In the genomic region with DNA sequence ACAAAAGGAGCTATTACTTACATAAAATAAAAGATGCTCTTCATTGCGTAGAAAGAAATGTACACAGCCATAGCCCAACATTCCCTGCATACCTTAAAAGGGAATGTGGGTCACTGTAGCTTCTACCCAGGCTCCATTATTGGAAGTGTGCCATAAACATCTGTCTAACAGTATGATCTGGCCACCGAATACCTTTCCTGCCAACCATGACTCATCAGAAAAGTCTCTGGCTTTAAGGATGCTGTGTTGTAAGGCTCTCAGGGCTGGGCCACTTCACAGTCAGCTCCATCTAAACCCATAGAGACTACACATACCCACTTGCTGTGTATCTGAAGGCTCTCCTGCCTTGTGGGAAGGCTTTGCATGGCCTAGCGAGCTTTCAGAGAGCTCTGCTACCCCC, we compare ENCODE assay signal across 22 mouse cellular contexts.
DNase-seq lines count a peak whose midpoint lies in the region; ATAC-seq lines count a peak whose summit lies in the region.
"Had no signal": no experiment of that assay in that cellular context is flagged by ENCODE, and none has a peak within 500 bp of the region (broad histone marks: within the 10 kb centered on the region; RNA-seq: fewer than 3 reads in every experiment).

No protein-coding gene starts in this region.

- H3K36me3 ChIP-seq in lung, embryonic 16.5 days (ENCODE audit: control insufficient read depth, insufficient read depth, low read length) = no peaks in the 10 kb centered on the region
- H3K36me3 ChIP-seq: embryonic facial prominence, embryonic 12.5 days; hindbrain, embryonic 12.5 days; limb, embryonic 12.5 days; midbrain, embryonic 12.5 days had no signal

- WGBS in lung, embryonic 16.5 days = 33% methylated on average over 3 of the region's 3 CpGs

- H3K9ac ChIP-seq in lung, embryonic 16.5 days (ENCODE audit: low read length) = no peak overlapping the region
- H3K9ac ChIP-seq: embryonic facial prominence, embryonic 12.5 days; hindbrain, embryonic 12.5 days; limb, embryonic 12.5 days; midbrain, embryonic 12.5 days had no signal

- H3K27ac ChIP-seq in lung, embryonic 16.5 days (ENCODE audit: low read length) = no peak overlapping the region
- H3K27ac ChIP-seq: embryonic facial prominence, embryonic 12.5 days; hindbrain, embryonic 12.5 days; kidney, postnatal 0 days; left cerebral cortex, adult 2 months; limb, embryonic 12.5 days; macrophage; midbrain, embryonic 12.5 days had no signal

- H3K4me2 ChIP-seq in lung, embryonic 16.5 days (ENCODE audit: low read depth, low read length) = no peak overlapping the region
- H3K4me2 ChIP-seq: embryonic facial prominence, embryonic 12.5 days; hindbrain, embryonic 12.5 days; limb, embryonic 12.5 days; midbrain, embryonic 12.5 days had no signal

- H3K27me3 ChIP-seq in lung, embryonic 16.5 days (ENCODE audit: control insufficient read depth, insufficient read depth, low read depth, low read length) = no peaks in the 10 kb centered on the region
- H3K27me3 ChIP-seq: embryonic facial prominence, embryonic 12.5 days; hindbrain, embryonic 12.5 days; limb, embryonic 12.5 days; midbrain, embryonic 12.5 days had no signal

- ATAC-seq in lung, embryonic 16.5 days (ENCODE audit: low read depth) = peak; percentile 41; the same call in 1 of the 2 replicates
- 0 out of 2 replicates have a peak, but pooled peaks have one; percentile 29 for ATAC-seq in common myeloid progenitor, adult 5-6 weeks (replicated peaks; ENCODE audit: low read depth, poor library complexity, severe bottlenecking)
- ATAC-seq: forebrain, embryonic 14.5 days; intestine, postnatal 0 days had no signal

- H3K4me1 ChIP-seq in lung, embryonic 16.5 days (replicated peaks; ENCODE audit: control insufficient read depth, insufficient read depth, low read length) = no peaks in the 10 kb centered on the region
- H3K4me1 ChIP-seq: embryonic facial prominence, embryonic 12.5 days; hindbrain, embryonic 12.5 days; midbrain, embryonic 12.5 days had no signal

- H3K9me3 ChIP-seq in lung, embryonic 16.5 days (ENCODE audit: control insufficient read depth, low read length) = no peaks in the 10 kb centered on the region
- H3K9me3 ChIP-seq: embryonic facial prominence, embryonic 12.5 days; hindbrain, embryonic 12.5 days; limb, embryonic 12.5 days; midbrain, embryonic 12.5 days had no signal

- DNase-seq in adrenal gland, adult 2 months = peak; percentile 6
- DNase-seq in adrenal gland, postnatal 10 days = no peak
- no peak for DNase-seq in lung, postnatal 14 days
- no peak for DNase-seq in layer of hippocampus, adult 9-10 months (ENCODE audit: low spot score)
- no peak for DNase-seq in cerebellum, postnatal 10 days
- no peak for DNase-seq in spleen, postnatal 14 days (ENCODE audit: low spot score in 2 of 2)
- DNase-seq: cerebellum, adult 11 months; cerebellum, postnatal 36 days; gastrocnemius, postnatal 25 days; right cerebral cortex, postnatal 14 days; thymus, postnatal 14 days had no signal

- no peak overlapping the region for H3K4me3 ChIP-seq in lung, embryonic 16.5 days (ENCODE audit: low read length)
- H3K4me3 ChIP-seq: embryonic facial prominence, embryonic 12.5 days; hindbrain, embryonic 12.5 days; left cerebral cortex, adult 2 months; limb, embryonic 12.5 days; midbrain, embryonic 12.5 days had no signal
